Mouse (Mus musculus) ES-E14 (cell line): ENCODE measurements around the gene Scgb1b29. TPM values are rescaled to one million over a fixed set of nuclear protein-coding genes. Genes with fewer than 3 reads are reported as not detected.
"Not testable (repeated sequence)": the region's sequence is repeated elsewhere in the genome, so short reads cannot be mapped to it uniquely, and the experiment has no call there.

Experiments
- DNase-seq: peaks from one replicate; pipeline ENCODE4 v3.0.0-alpha.2; 2013; ENCODE audit warnings: low read depth, low spot score
- H3K27ac ChIP-seq: 2 replicates; pipeline ENCODE4 v1.5.1; 2012; ENCODE audit warnings: low read depth, mild to moderate bottlenecking, low read length, moderate library complexity, mixed read lengths; ENCODE audit not compliant: poor library complexity, insufficient read depth, severe bottlenecking
- H3K36me3 ChIP-seq: 2 replicates; pipeline ENCODE4 v1.6.1; 2012; ENCODE audit warnings: mild to moderate bottlenecking, low read length, moderate library complexity, mixed read lengths; ENCODE audit not compliant: control insufficient read depth, poor library complexity, insufficient read depth, severe bottlenecking
- H3K4me1 ChIP-seq, 2 experiments: fragments of 150-350 bp in 1 of 2; sonication (generic) in 1 of 2; 2 replicates each; pipeline ENCODE4 v1.6.1; 2012; ENCODE audit warnings: low read length in 2 of 2, mild to moderate bottlenecking in 1 of 2, mixed read lengths in 1 of 2; ENCODE audit not compliant: control insufficient read depth in 2 of 2, insufficient read depth in 2 of 2, poor library complexity in 1 of 2
- H3K4me3 ChIP-seq, 2 experiments: fragments of 150-350 bp in 1 of 2; sonication (generic) in 1 of 2; 2 replicates each; pipeline ENCODE4 v1.5.1; 2012; ENCODE audit warnings: low read length in 2 of 2, low read depth in 1 of 2, mild to moderate bottlenecking in 1 of 2, mixed read lengths in 1 of 2; ENCODE audit not compliant: insufficient read depth in 1 of 2, poor library complexity in 1 of 2, severe bottlenecking in 1 of 2
- H3K9ac ChIP-seq: 2 replicates; pipeline ENCODE4 v1.6.1; 2012; ENCODE audit warnings: low read depth, mild to moderate bottlenecking, low read length, mixed read lengths; ENCODE audit not compliant: poor library complexity, insufficient read depth, severe bottlenecking
- H3K9me3 ChIP-seq: fragments of 150-350 bp; sonication (generic); 2 replicates; pipeline ENCODE4 v1.6.1; 2012; ENCODE audit warnings: low read depth, mild to moderate bottlenecking, low read length; ENCODE audit not compliant: control insufficient read depth, insufficient read depth
- in situ Hi-C, 2 experiments: fragments of 600-800 bp; cut with MboI; formaldehyde crosslinking; loops; one replicate each; pipeline ENCODE4 v1.15.1; 2025; ENCODE audit warnings: low sequenced_read_pairs in 2 of 2, inconsistent platforms in 1 of 2; ENCODE audit not compliant: unreplicated experiment in 2 of 2
- total RNA-seq: library from RNA; depleted of rRNA; stranded (reverse); fragments of 300-350 nt; gene quantifications from 2 replicates; pipeline ENCODE4 v1.2.3, GENCODE M21; 2012; rRNA removed

Scgb1b29 gene
- total RNA-seq = not detected in 2 replicates

GRCm38 (mm10) chr7:32441241-32441640 lies at the start of gene Scgb1b29:
TSS of gene Scgb1b29 (plus strand) at chr7:32441541.
- H3K36me3 ChIP-seq, H3K27ac ChIP-seq, in situ Hi-C loops, H3K9me3 ChIP-seq, H3K4me3 ChIP-seq, H3K4me1 ChIP-seq, DNase-seq, H3K9ac ChIP-seq: not testable (repeated sequence)

- H3K4me1 ChIP-seq, H3K9ac ChIP-seq, in situ Hi-C loops, H3K27ac ChIP-seq, H3K9me3 ChIP-seq, DNase-seq, H3K4me3 ChIP-seq, H3K36me3 ChIP-seq: not testable (repeated sequence)
These were observed 12.7 kb upstream of the Scgb1b29 start for GRCm38 (mm10) chr7:32428636-32429035.

Other genes with a start within 250 kb of the Scgb1b29 start
- gene Scgb2b11, start 230.4 kb upstream of the Scgb1b29 start, total RNA-seq = not detected in 2 replicates
- not detected in 2 replicates for gene Scgb1b11, start 218.7 kb upstream of the Scgb1b29 start, total RNA-seq
- gene Scgb2b12, start 114.3 kb upstream of the Scgb1b29 start, total RNA-seq = not detected in 2 replicates
- gene Scgb1b12, start 107.4 kb upstream of the Scgb1b29 start, total RNA-seq = not detected in 2 replicates